28 mouse cellular contexts compared by ENCODE assay signal in the genomic region with DNA sequence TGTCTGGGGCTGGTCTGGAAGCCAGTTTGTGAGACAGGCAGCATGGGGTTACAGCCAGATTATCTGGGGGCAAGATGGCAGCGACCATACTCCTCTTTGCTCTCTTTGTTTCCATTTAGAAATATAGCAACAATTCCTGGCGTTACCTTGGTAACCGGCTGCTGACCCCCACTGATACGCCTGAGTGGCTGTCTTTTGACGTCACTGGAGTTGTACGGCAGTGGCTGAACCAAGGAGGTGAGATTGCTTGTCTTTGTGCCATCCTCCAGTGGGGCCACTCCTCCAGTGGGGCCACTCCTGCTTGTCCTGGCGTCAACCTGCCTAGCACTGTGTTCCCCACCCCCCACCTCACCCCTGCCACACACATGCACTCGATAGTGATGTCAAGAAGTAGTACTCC. TPM values are rescaled to one million over a fixed set of nuclear protein-coding genes. Genes with fewer than 3 reads are reported as not detected.
DNase-seq lines count a peak whose midpoint lies in the region; ATAC-seq and TF ChIP-seq lines count a peak whose summit lies in the region.
"Had no signal": no experiment of that assay in that cellular context is flagged by ENCODE, and none has a peak within 500 bp of the region (broad histone marks: within the 10 kb centered on the region; RNA-seq: fewer than 3 reads in every experiment).

No protein-coding gene starts in this region.

- H3K36me3 ChIP-seq in forebrain, embryonic 16.5 days (ENCODE audit: control insufficient read depth, insufficient read depth), result no peaks in the 10 kb centered on the region
- H3K36me3 ChIP-seq in forebrain, embryonic 11.5 days (ENCODE audit: control insufficient read depth, insufficient read depth, low read length), result no peaks in the 10 kb centered on the region
- no peaks in the 10 kb centered on the region for H3K36me3 ChIP-seq in hindbrain, postnatal 0 days (ENCODE audit: insufficient read depth, low read length)
- no peaks in the 10 kb centered on the region for H3K36me3 ChIP-seq in hindbrain, embryonic 11.5 days (ENCODE audit: control insufficient read depth, insufficient read depth, low read length)
- no peaks in the 10 kb centered on the region for H3K36me3 ChIP-seq in midbrain, embryonic 13.5 days
- H3K36me3 ChIP-seq in neural tube, embryonic 15.5 days, result no peaks in the 10 kb centered on the region
- H3K36me3 ChIP-seq: embryonic facial prominence, embryonic 12.5 days; limb, embryonic 12.5 days had no signal

- 43% methylated on average over 8 of the region's 8 CpGs for WGBS in forebrain, embryonic 16.5 days
- WGBS in forebrain, embryonic 11.5 days, result 53% methylated on average over 8 of the region's 8 CpGs
- 38% methylated on average over 8 of the region's 8 CpGs for WGBS in hindbrain, postnatal 0 days
- WGBS in hindbrain, embryonic 11.5 days, result 48% methylated on average over 8 of the region's 8 CpGs
- WGBS in midbrain, embryonic 13.5 days, result 38% methylated on average over 8 of the region's 8 CpGs
- 46% methylated on average over 8 of the region's 8 CpGs for WGBS in neural tube, embryonic 15.5 days

- no peak overlapping the region for H3K27ac ChIP-seq in forebrain, embryonic 16.5 days (ENCODE audit: low read length)
- H3K27ac ChIP-seq in forebrain, embryonic 11.5 days (ENCODE audit: low read depth, low read length), result no peak overlapping the region
- H3K27ac ChIP-seq in hindbrain, postnatal 0 days, result 0 out of 2 replicates have a peak overlapping the region, but pooled peaks have one; percentile 32
- H3K27ac ChIP-seq in hindbrain, embryonic 11.5 days (ENCODE audit: low read depth, low read length), result no peak overlapping the region
- no peak overlapping the region for H3K27ac ChIP-seq in midbrain, embryonic 13.5 days
- H3K27ac ChIP-seq in neural tube, embryonic 15.5 days (replicated peaks), result no peak overlapping the region
- H3K27ac ChIP-seq: embryonic facial prominence, embryonic 12.5 days; gastrocnemius, adult 2 months; limb, embryonic 12.5 days; liver, embryonic 15.5 days had no signal

- no peak overlapping the region for H3K4me3 ChIP-seq in forebrain, embryonic 16.5 days (replicated peaks; ENCODE audit: low read length)
- H3K4me3 ChIP-seq in forebrain, embryonic 11.5 days (ENCODE audit: low read depth, low read length), result no peak overlapping the region
- H3K4me3 ChIP-seq in hindbrain, postnatal 0 days (ENCODE audit: low read length), result no peak overlapping the region
- no peak overlapping the region for H3K4me3 ChIP-seq in hindbrain, embryonic 11.5 days (ENCODE audit: low read depth, low read length)
- H3K4me3 ChIP-seq in midbrain, embryonic 13.5 days (replicated peaks), result no peak overlapping the region
- H3K4me3 ChIP-seq in neural tube, embryonic 15.5 days (replicated peaks), result no peak overlapping the region
- H3K4me3 ChIP-seq: embryonic facial prominence, embryonic 12.5 days; gastrocnemius, adult 2 months; limb, embryonic 12.5 days; liver, embryonic 15.5 days had no signal

- DNase-seq in forebrain, embryonic 11.5 days (ENCODE audit: low spot score), result no peak
- DNase-seq in hindbrain, postnatal 0 days (ENCODE audit: low spot score), result peak; percentile 43
- DNase-seq in hindbrain, embryonic 11.5 days (ENCODE audit: low spot score), result no peak
- DNase-seq: adrenal gland, postnatal 14 days; cerebellum, adult 11-12 months; cerebellum, adult 9-11 months; embryo, embryonic 11 days; gastrocnemius, adult 2 months; heart, adult 18-20 months; heart, postnatal 36 days; kidney, adult 11 months; kidney, postnatal 14 days; lung, embryonic 14.5 days; lung, postnatal 14 days; right cerebral cortex, adult 18-20 months; spleen, adult 18-20 months; thymus, postnatal 14 days had no signal

- H3K9ac ChIP-seq in forebrain, embryonic 16.5 days (replicated peaks; ENCODE audit: low read depth, low read length), result no peak overlapping the region
- no peak overlapping the region for H3K9ac ChIP-seq in forebrain, embryonic 11.5 days (ENCODE audit: low read length)
- H3K9ac ChIP-seq in hindbrain, postnatal 0 days (replicated peaks; ENCODE audit: low read length), result no peak overlapping the region
- no peak overlapping the region for H3K9ac ChIP-seq in hindbrain, embryonic 11.5 days (ENCODE audit: low read depth, low read length)
- no peak overlapping the region for H3K9ac ChIP-seq in midbrain, embryonic 13.5 days (replicated peaks)
- no peak overlapping the region for H3K9ac ChIP-seq in neural tube, embryonic 15.5 days (replicated peaks)
- H3K9ac ChIP-seq: embryonic facial prominence, embryonic 12.5 days; limb, embryonic 12.5 days; liver, embryonic 15.5 days; lung, embryonic 14.5 days had no signal

- peaks cover 31% of the 10 kb centered on the region for H3K27me3 ChIP-seq in forebrain, embryonic 16.5 days (replicated peaks; ENCODE audit: control insufficient read depth, insufficient read depth, low read length)
- peaks cover 16% of the 10 kb centered on the region for H3K27me3 ChIP-seq in forebrain, embryonic 11.5 days (ENCODE audit: control insufficient read depth, insufficient read depth, low read length)
- peaks cover 12% of the 10 kb centered on the region for H3K27me3 ChIP-seq in hindbrain, postnatal 0 days (ENCODE audit: insufficient read depth, low read length)
- H3K27me3 ChIP-seq in hindbrain, embryonic 11.5 days (ENCODE audit: control insufficient read depth, insufficient read depth, low read length), result peaks cover 14% of the 10 kb centered on the region
- peaks cover 40% of the 10 kb centered on the region for H3K27me3 ChIP-seq in midbrain, embryonic 13.5 days
- H3K27me3 ChIP-seq in neural tube, embryonic 15.5 days (replicated peaks), result peaks cover 20% of the 10 kb centered on the region
- H3K27me3 ChIP-seq: liver, embryonic 15.5 days had no signal

- peaks cover 5% of the 10 kb centered on the region for H3K4me1 ChIP-seq in forebrain, embryonic 16.5 days (replicated peaks; ENCODE audit: control insufficient read depth, insufficient read depth, low read length)
- peaks cover 2% of the 10 kb centered on the region; the same call in 1 of the 2 replicates for H3K4me1 ChIP-seq in forebrain, embryonic 11.5 days (replicated peaks; ENCODE audit: control insufficient read depth, insufficient read depth, low read length)
- no peaks in the 10 kb centered on the region for H3K4me1 ChIP-seq in hindbrain, postnatal 0 days (ENCODE audit: insufficient read depth, low read length)
- peaks cover 2% of the 10 kb centered on the region for H3K4me1 ChIP-seq in hindbrain, embryonic 11.5 days (replicated peaks; ENCODE audit: control insufficient read depth, insufficient read depth, low read length)
- H3K4me1 ChIP-seq in midbrain, embryonic 13.5 days (replicated peaks), result peaks cover 7% of the 10 kb centered on the region
- peaks cover 8% of the 10 kb centered on the region for H3K4me1 ChIP-seq in neural tube, embryonic 15.5 days
- H3K4me1 ChIP-seq: embryonic facial prominence, embryonic 12.5 days had no signal

- no peaks in the 10 kb centered on the region for H3K9me3 ChIP-seq in forebrain, embryonic 16.5 days (ENCODE audit: control insufficient read depth, low read length)
- no peaks in the 10 kb centered on the region for H3K9me3 ChIP-seq in forebrain, embryonic 11.5 days (ENCODE audit: control insufficient read depth, low read length)
- no peaks in the 10 kb centered on the region for H3K9me3 ChIP-seq in hindbrain, postnatal 0 days (ENCODE audit: low read length)
- H3K9me3 ChIP-seq in hindbrain, embryonic 11.5 days (ENCODE audit: control insufficient read depth, low read length), result no peaks in the 10 kb centered on the region
- H3K9me3 ChIP-seq in midbrain, embryonic 13.5 days, result no peaks in the 10 kb centered on the region
- H3K9me3 ChIP-seq in neural tube, embryonic 15.5 days (replicated peaks), result no peaks in the 10 kb centered on the region
- H3K9me3 ChIP-seq: limb, embryonic 12.5 days; liver, embryonic 15.5 days had no signal

- no peak overlapping the region for H3K4me2 ChIP-seq in forebrain, embryonic 16.5 days (ENCODE audit: low read length)
- H3K4me2 ChIP-seq in forebrain, embryonic 11.5 days (ENCODE audit: low read depth, low read length, severe bottlenecking), result no peak overlapping the region
- no peak overlapping the region for H3K4me2 ChIP-seq in hindbrain, postnatal 0 days (ENCODE audit: low read depth, low read length)
- H3K4me2 ChIP-seq in hindbrain, embryonic 11.5 days (replicated peaks; ENCODE audit: low read depth, low read length), result no peak overlapping the region
- H3K4me2 ChIP-seq in midbrain, embryonic 13.5 days (replicated peaks), result no peak overlapping the region
- H3K4me2 ChIP-seq in neural tube, embryonic 15.5 days, result no peak overlapping the region
- H3K4me2 ChIP-seq: embryonic facial prominence, embryonic 12.5 days; heart, embryonic 11.5 days; limb, embryonic 12.5 days; liver, embryonic 15.5 days; lung, embryonic 14.5 days had no signal

- ATAC-seq in forebrain, embryonic 16.5 days, result peak; percentile 45; the same call in 1 of the 2 replicates
- no peak for ATAC-seq in forebrain, embryonic 11.5 days (replicated peaks; ENCODE audit: low FRiP score)
- ATAC-seq in hindbrain, postnatal 0 days, result peak; percentile 74
- no peak for ATAC-seq in hindbrain, embryonic 11.5 days (ENCODE audit: low FRiP score)
- peak; percentile 18; the same call in 1 of the 2 replicates for ATAC-seq in midbrain, embryonic 13.5 days
- ATAC-seq in neural tube, embryonic 15.5 days (ENCODE audit: low FRiP score), result peak; percentile 36; the same call in 1 of the 2 replicates
- no peak for ATAC-seq in megakaryocyte progenitor cell, adult 5-6 weeks (replicated peaks; ENCODE audit: poor library complexity)
- ATAC-seq: inflammation-experienced regulatory T-cells, adult 6 months had no signal

- TF ChIP-seq CTCF in hindbrain, postnatal 0 days (IDR thresholded peaks at IDR 0.05; ENCODE audit: low read depth), result no peak

RNA-seq across cellular contexts. Expression of a gene that starts 7.3 kb away (rescaled TPM):
- 0.54 and 0.93 TPM in 2 replicates for polyA plus RNA-seq in forebrain, embryonic 16.5 days (2015; fragmentation: Nextera tagmentation; extraction: Ambion mirVana)
- 1.1 and 1.6 TPM in 2 replicates for polyA plus RNA-seq in forebrain, embryonic 11.5 days (2014; fragmentation: Nextera tagmentation; extraction: Ambion mirVana)
- total RNA-seq in hindbrain, postnatal 0 days (2014; rRNA removed), result 2.3 and 2.4 TPM in 2 replicates
- 0.76 and 0.98 TPM in 2 replicates for polyA plus RNA-seq in hindbrain, postnatal 0 days (2015; fragmentation: Nextera tagmentation; extraction: Ambion mirVana)
- polyA plus RNA-seq in hindbrain, embryonic 11.5 days (2014; fragmentation: Nextera tagmentation; extraction: Ambion mirVana), result 1.0 and 1.1 TPM in 2 replicates
- polyA plus RNA-seq in midbrain, embryonic 13.5 days (2015; fragmentation: Nextera tagmentation; extraction: Ambion mirVana), result 0.59 and 1.2 TPM in 2 replicates
- 0.88 and 1.8 TPM in 2 replicates for polyA plus RNA-seq in neural tube, embryonic 15.5 days (2015; fragmentation: Nextera tagmentation; extraction: Ambion mirVana)
- 237 and 286 TPM in 2 replicates for total RNA-seq in megakaryocyte progenitor cell, adult 5-6 weeks (2015)
- 35.7 and 35.8 TPM in 2 replicates for total RNA-seq in megakaryocyte progenitor cell, adult 5-6 weeks (2017)

RNA-seq across cellular contexts. Expression of a gene that starts 13.5 kb away (rescaled TPM):
- polyA plus RNA-seq in forebrain, embryonic 16.5 days (2015; fragmentation: Nextera tagmentation; extraction: Ambion mirVana), result 35.6 and 41.3 TPM in 2 replicates
- 30.4 and 35.1 TPM in 2 replicates for polyA plus RNA-seq in forebrain, embryonic 11.5 days (2014; fragmentation: Nextera tagmentation; extraction: Ambion mirVana)
- total RNA-seq in hindbrain, postnatal 0 days (2014; rRNA removed), result 29.5 and 51.3 TPM in 2 replicates
- polyA plus RNA-seq in hindbrain, postnatal 0 days (2015; fragmentation: Nextera tagmentation; extraction: Ambion mirVana), result 50.8 and 55.6 TPM in 2 replicates
- 33.1 and 34.8 TPM in 2 replicates for polyA plus RNA-seq in hindbrain, embryonic 11.5 days (2014; fragmentation: Nextera tagmentation; extraction: Ambion mirVana)
- 40.3 and 41.4 TPM in 2 replicates for polyA plus RNA-seq in midbrain, embryonic 13.5 days (2015; fragmentation: Nextera tagmentation; extraction: Ambion mirVana)
- polyA plus RNA-seq in neural tube, embryonic 15.5 days (2015; fragmentation: Nextera tagmentation; extraction: Ambion mirVana), result 42.9 and 46.9 TPM in 2 replicates
- total RNA-seq in megakaryocyte progenitor cell, adult 5-6 weeks (2015), result 34.4 and 38.7 TPM in 2 replicates
- 38.2 and 39.8 TPM in 2 replicates for total RNA-seq in megakaryocyte progenitor cell, adult 5-6 weeks (2017)

RNA-seq across cellular contexts. Expression of a gene that starts 19.1 kb away (rescaled TPM):
- polyA plus RNA-seq in forebrain, embryonic 16.5 days (2015; fragmentation: Nextera tagmentation; extraction: Ambion mirVana), result 13.5 and 28.3 TPM in 2 replicates
- polyA plus RNA-seq in forebrain, embryonic 11.5 days (2014; fragmentation: Nextera tagmentation; extraction: Ambion mirVana), result 2.7 and 3.2 TPM in 2 replicates
- 62.1 and 115 TPM in 2 replicates for total RNA-seq in hindbrain, postnatal 0 days (2014; rRNA removed)
- 182 and 185 TPM in 2 replicates for polyA plus RNA-seq in hindbrain, postnatal 0 days (2015; fragmentation: Nextera tagmentation; extraction: Ambion mirVana)
- 1.6 and 2.2 TPM in 2 replicates for polyA plus RNA-seq in hindbrain, embryonic 11.5 days (2014; fragmentation: Nextera tagmentation; extraction: Ambion mirVana)
- polyA plus RNA-seq in midbrain, embryonic 13.5 days (2015; fragmentation: Nextera tagmentation; extraction: Ambion mirVana), result 8.8 and 9.7 TPM in 2 replicates
- polyA plus RNA-seq in neural tube, embryonic 15.5 days (2015; fragmentation: Nextera tagmentation; extraction: Ambion mirVana), result 73.9 and 97.4 TPM in 2 replicates
- total RNA-seq in megakaryocyte progenitor cell, adult 5-6 weeks (2015), result 0.69 and 1.0 TPM in 2 replicates
- total RNA-seq in megakaryocyte progenitor cell, adult 5-6 weeks (2017), result not detected in 2 replicates
- total RNA-seq: gastrocnemius, adult 2 months; gastrocnemius, postnatal 36 days; heart, postnatal 36 days; liver, adult 2 months had no signal
- polyA plus RNA-seq: liver, adult 2 months had no signal

RNA-seq across cellular contexts. Expression of a gene that starts 24.8 kb away (rescaled TPM):
- polyA plus RNA-seq in forebrain, embryonic 16.5 days (2015; fragmentation: Nextera tagmentation; extraction: Ambion mirVana), result 29.5 and 33.7 TPM in 2 replicates
- 37.8 and 41.2 TPM in 2 replicates for polyA plus RNA-seq in forebrain, embryonic 11.5 days (2014; fragmentation: Nextera tagmentation; extraction: Ambion mirVana)
- 41.2 and 43.1 TPM in 2 replicates for total RNA-seq in hindbrain, postnatal 0 days (2014; rRNA removed)
- 23.1 and 26.6 TPM in 2 replicates for polyA plus RNA-seq in hindbrain, postnatal 0 days (2015; fragmentation: Nextera tagmentation; extraction: Ambion mirVana)
- polyA plus RNA-seq in hindbrain, embryonic 11.5 days (2014; fragmentation: Nextera tagmentation; extraction: Ambion mirVana), result 30.5 and 33.7 TPM in 2 replicates
- polyA plus RNA-seq in midbrain, embryonic 13.5 days (2015; fragmentation: Nextera tagmentation; extraction: Ambion mirVana), result 29.9 and 35.9 TPM in 2 replicates
- 30.2 and 33.2 TPM in 2 replicates for polyA plus RNA-seq in neural tube, embryonic 15.5 days (2015; fragmentation: Nextera tagmentation; extraction: Ambion mirVana)
- total RNA-seq in megakaryocyte progenitor cell, adult 5-6 weeks (2015), result 25.1 and 27.4 TPM in 2 replicates
- 10.5 and 18.3 TPM in 2 replicates for total RNA-seq in megakaryocyte progenitor cell, adult 5-6 weeks (2017)

RNA-seq across cellular contexts. Expression of a gene that starts 35.1 kb away (rescaled TPM):
- 46.5 and 48.3 TPM in 2 replicates for polyA plus RNA-seq in forebrain, embryonic 16.5 days (2015; fragmentation: Nextera tagmentation; extraction: Ambion mirVana)
- 52.2 and 56.4 TPM in 2 replicates for polyA plus RNA-seq in forebrain, embryonic 11.5 days (2014; fragmentation: Nextera tagmentation; extraction: Ambion mirVana)
- total RNA-seq in hindbrain, postnatal 0 days (2014; rRNA removed), result 27.9 and 33.9 TPM in 2 replicates
- 36.5 and 39.2 TPM in 2 replicates for polyA plus RNA-seq in hindbrain, postnatal 0 days (2015; fragmentation: Nextera tagmentation; extraction: Ambion mirVana)
- 48.1 and 49.9 TPM in 2 replicates for polyA plus RNA-seq in hindbrain, embryonic 11.5 days (2014; fragmentation: Nextera tagmentation; extraction: Ambion mirVana)
- polyA plus RNA-seq in midbrain, embryonic 13.5 days (2015; fragmentation: Nextera tagmentation; extraction: Ambion mirVana), result 44.2 and 44.8 TPM in 2 replicates
- polyA plus RNA-seq in neural tube, embryonic 15.5 days (2015; fragmentation: Nextera tagmentation; extraction: Ambion mirVana), result 36.8 and 55.4 TPM in 2 replicates
- total RNA-seq in megakaryocyte progenitor cell, adult 5-6 weeks (2015), result 80.7 and 84.9 TPM in 2 replicates
- 55.6 and 71.8 TPM in 2 replicates for total RNA-seq in megakaryocyte progenitor cell, adult 5-6 weeks (2017)

Comparison
In these comparisons a context has a peak if more than half of its experiments do, and no peak if none do; other contexts are left out.
1. ATAC-seq: peak in forebrain, embryonic 16.5 days (single experiment), hindbrain, postnatal 0 days (single experiment), midbrain, embryonic 13.5 days (single experiment) and neural tube, embryonic 15.5 days (single experiment); none in forebrain, embryonic 11.5 days (single experiment), hindbrain, embryonic 11.5 days (single experiment) and megakaryocyte progenitor cell, adult 5-6 weeks (single experiment).